Mouse (Mus musculus) stomach, postnatal 0 days (tissue): ENCODE measurements around the gene Babam2. TPM values are rescaled to one million over a fixed set of nuclear protein-coding genes. Genes with fewer than 3 reads are reported as not detected.

Experiments
- ATAC-seq: fragments of 200-750 bp; cut with Nextera tagmentation; 2 replicates; pipeline ENCODE4 v1.8.0; 2017; ENCODE audit not compliant: low FRiP score, low TSS enrichment
- DNase-seq: peaks from one replicate; pipeline ENCODE4 v3.0.0-alpha.2; 2016; ENCODE audit warnings: low spot score
- H3K27ac ChIP-seq: fragments of 300-500 bp; sonication (generic); replicated peaks from 2 replicates; pipeline ENCODE4 v1.5.1; 2014; ENCODE audit warnings: mild to moderate bottlenecking, control low read depth
- H3K27me3 ChIP-seq: fragments of 300-500 bp; sonication (generic); 2 replicates; pipeline ENCODE4 v1.6.1; 2014; ENCODE audit warnings: low read length; ENCODE audit not compliant: control insufficient read depth, insufficient read depth
- H3K36me3 ChIP-seq: fragments of 300-500 bp; sonication (generic); 2 replicates; pipeline ENCODE4 v1.6.1; 2014; ENCODE audit warnings: low read length, mixed read lengths; ENCODE audit not compliant: control insufficient read depth, insufficient read depth
- H3K4me1 ChIP-seq: fragments of 300-500 bp; sonication (generic); replicated peaks from 2 replicates; pipeline ENCODE4 v1.6.1; 2014; ENCODE audit warnings: antibody characterized with exemption; ENCODE audit not compliant: control insufficient read depth, insufficient read depth
- H3K4me2 ChIP-seq: fragments of 300-500 bp; sonication (generic); replicated peaks from 2 replicates; pipeline ENCODE4 v1.6.1; 2014; ENCODE audit warnings: low read depth, mild to moderate bottlenecking, control low read depth, moderate library complexity
- H3K4me3 ChIP-seq: fragments of 300-500 bp; sonication (generic); 2 replicates; pipeline ENCODE4 v1.5.1; 2014; ENCODE audit warnings: low read depth, low read length, control low read depth
- H3K9ac ChIP-seq: fragments of 300-500 bp; sonication (generic); 2 replicates; pipeline ENCODE4 v1.6.1; 2014; ENCODE audit warnings: mild to moderate bottlenecking, low read length, control low read depth, mixed read lengths
- H3K9me3 ChIP-seq: fragments of 300-500 bp; sonication (generic); 2 replicates; pipeline ENCODE4 v1.6.1; 2016; ENCODE audit warnings: low read length; ENCODE audit not compliant: control insufficient read depth
- CTCF ChIP-seq: IDR thresholded peaks from 2 replicates; pipeline ENCODE4 v1.5.1; 2016; ENCODE audit warnings: antibody characterized with exemption, low read depth, mild to moderate bottlenecking, moderate library complexity
- EP300 ChIP-seq: optimal IDR thresholded peaks from 2 replicates; pipeline ENCODE3; 2016; ENCODE audit warnings: antibody characterized with exemption
- WGBS: fragments of 180-500 bp; shearing (Covaris S2); extraction: QIAGEN DNeasy Blood & Tissue Kit; methylation state at CpG from one replicate; pipeline ENCODE4 v1.1.7; 2014; 5-methylcytosine and 5-hydroxymethylcytosine counted together
- polyA plus RNA-seq: library from polyadenylated mRNA; unstranded; fragments of >200 nt; fragmentation: Nextera tagmentation; extraction: Ambion mirVana; gene quantifications from 2 replicates; pipeline ENCODE4 v1.2.1, GENCODE M21; 2015

Gene Babam2
- polyA plus RNA-seq, 1 experiment from 2014 or later: 44.9 TPM

- Histone ChIP-seq H3K4me3 (no peak overlapping the region), H3K4me1 (no peaks in the 10 kb centered on the region), H3K9me3 (no peaks in the 10 kb centered on the region), H3K27ac (no peak overlapping the region), H3K4me2 (no peak overlapping the region), H3K27me3 (no peaks in the 10 kb centered on the region), H3K9ac (no peak overlapping the region), H3K36me3 (no peaks in the 10 kb centered on the region)
- ATAC-seq (no peak; the same call in 1 of the 2 replicates), DNase-seq (no peak)
- 24% methylated on average over 5 of the region's 5 CpGs for WGBS
- TF ChIP-seq CTCF (no peak), EP300 (no peak)
These were observed 27.5 kb upstream of the Babam2 start for GRCm38 (mm10) chr5:31669984-31670383.

DNA sequence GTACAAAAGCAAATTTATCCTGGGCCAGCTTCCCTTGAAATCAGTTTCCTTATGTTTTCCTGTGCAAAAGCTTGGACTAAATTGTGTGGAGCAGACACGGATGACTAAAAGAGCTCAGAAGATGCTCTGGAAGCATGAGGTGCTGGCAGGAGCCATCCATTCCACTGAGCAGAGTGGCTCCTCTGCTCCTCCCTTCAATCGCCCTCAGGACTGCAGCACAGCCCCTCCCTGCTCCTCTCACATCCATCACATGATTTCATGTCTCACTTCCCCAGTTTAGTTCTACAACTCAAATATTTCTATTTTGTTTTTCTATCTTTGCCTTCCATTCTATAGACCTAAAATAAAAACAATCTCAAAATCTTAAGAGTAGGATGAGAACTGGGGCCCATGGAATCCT, 26.3 kb upstream of the Babam2 start:
- H3K4me2 ChIP-seq: no peak overlapping the region
- H3K4me1 ChIP-seq: no peaks in the 10 kb centered on the region
- H3K9me3 ChIP-seq: no peaks in the 10 kb centered on the region
- no peak overlapping the region for H3K9ac ChIP-seq
- no peak overlapping the region for H3K27ac ChIP-seq
- TF ChIP-seq CTCF (no peak), EP300 (no peak)
- no peaks in the 10 kb centered on the region for H3K36me3 ChIP-seq
- WGBS: 64% methylated on average over 2 of the region's 2 CpGs
- no peak overlapping the region for H3K4me3 ChIP-seq
- DNase-seq: no peak
- ATAC-seq: no peak
- no peaks in the 10 kb centered on the region for H3K27me3 ChIP-seq

DNA sequence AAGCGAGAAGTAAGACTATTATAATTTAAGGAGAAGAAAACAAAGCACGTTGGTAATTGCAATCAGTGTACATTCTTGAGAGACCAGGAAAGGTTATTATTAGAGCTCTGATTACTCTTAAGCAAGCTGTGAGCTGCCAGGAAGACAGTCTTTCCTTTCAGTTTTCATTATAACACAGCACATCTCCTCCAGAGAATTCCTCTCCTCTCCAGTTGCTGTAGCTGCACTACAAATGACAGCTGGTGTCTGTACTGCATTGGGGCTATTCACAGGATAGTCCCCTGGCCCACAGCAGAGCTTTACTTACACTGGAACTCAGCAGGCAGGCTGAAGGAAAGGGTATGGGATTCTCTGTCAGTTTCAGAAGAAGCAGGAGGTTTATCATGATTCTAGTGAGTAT, 24.1 kb upstream of the Babam2 start:
- Histone ChIP-seq H3K9me3 (no peaks in the 10 kb centered on the region), H3K4me2 (no peak overlapping the region), H3K9ac (no peak overlapping the region), H3K27me3 (no peaks in the 10 kb centered on the region), H3K27ac (no peak overlapping the region), H3K36me3 (no peaks in the 10 kb centered on the region), H3K4me1 (no peaks in the 10 kb centered on the region), H3K4me3 (no peak overlapping the region)
- no peak for DNase-seq
- no peak for ATAC-seq
- WGBS: 47% methylated on average over 2 of the region's 2 CpGs
- TF ChIP-seq CTCF: no peak
- TF ChIP-seq EP300: no peak

DNA sequence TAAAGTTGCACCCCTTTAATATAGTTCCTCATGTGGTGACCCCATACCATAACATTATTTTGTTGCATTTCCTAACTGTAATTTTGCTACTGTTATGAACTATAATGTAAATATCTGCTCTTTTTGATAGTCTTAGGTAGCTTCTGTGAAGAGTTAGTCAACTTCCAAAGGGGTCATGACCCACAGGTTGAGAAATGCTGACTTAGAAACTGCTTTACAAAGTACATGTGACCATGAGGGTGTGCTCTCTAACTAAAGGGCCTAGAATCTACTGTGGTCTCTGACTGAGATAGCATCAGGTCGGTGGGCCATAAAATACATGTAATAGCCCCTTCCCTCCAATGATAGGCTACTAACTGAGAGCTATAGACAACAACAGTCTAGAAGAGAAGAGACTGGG, 19.5 kb upstream of the Babam2 start:
- Histone ChIP-seq H3K4me2 (no peak overlapping the region), H3K36me3 (no peaks in the 10 kb centered on the region), H3K4me1 (no peaks in the 10 kb centered on the region), H3K4me3 (no peak overlapping the region), H3K9ac (no peak overlapping the region), H3K27me3 (no peaks in the 10 kb centered on the region), H3K27ac (no peak overlapping the region), H3K9me3 (no peaks in the 10 kb centered on the region)
- WGBS: 92% methylated on average over 1 of the region's 1 CpGs
- DNase-seq: no peak
- no peak for ATAC-seq
- TF ChIP-seq EP300: no peak
- TF ChIP-seq CTCF: no peak

GRCm38 (mm10) chr5:31680183-31680582, 17.3 kb upstream of the Babam2 start:
- no peaks in the 10 kb centered on the region for H3K27me3 ChIP-seq
- WGBS: 82% methylated on average over 4 of the region's 4 CpGs

DNA sequence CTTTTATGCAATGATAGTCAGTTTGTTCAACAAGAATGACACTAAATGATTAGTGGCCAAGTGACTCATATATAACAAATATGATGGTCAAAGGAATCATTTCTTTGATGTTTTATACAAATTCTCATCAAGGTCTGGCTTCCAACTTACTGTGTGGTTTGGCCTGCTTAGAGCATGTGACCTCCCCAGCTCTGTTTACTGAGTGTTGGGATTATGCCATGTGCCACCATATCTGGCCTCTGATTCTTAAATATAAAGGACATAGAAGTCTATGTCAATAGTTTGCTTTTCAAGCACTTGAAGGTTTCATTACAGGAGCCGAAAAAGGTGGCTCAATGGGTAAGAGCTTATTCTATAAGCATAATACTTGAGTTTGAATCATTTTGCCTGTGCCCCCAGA, 15.2 kb upstream of the Babam2 start:
- Histone ChIP-seq H3K4me2 (no peak overlapping the region), H3K36me3 (no peaks in the 10 kb centered on the region), H3K4me3 (no peak overlapping the region), H3K27me3 (no peaks in the 10 kb centered on the region), H3K9ac (no peak overlapping the region), H3K27ac (no peak overlapping the region), H3K4me1 (no peaks in the 10 kb centered on the region), H3K9me3 (no peaks in the 10 kb centered on the region)
- 71% methylated on average over 1 of the region's 1 CpGs for WGBS
- no peak for ATAC-seq
- DNase-seq: no peak
- no peak for TF ChIP-seq CTCF
- no peak for TF ChIP-seq EP300

More at GRCm38 (mm10) chr5:31680183-31680582, 17.3 kb upstream of the Babam2 start:
- TF ChIP-seq EP300: no peak
- TF ChIP-seq CTCF: no peak
- Histone ChIP-seq H3K27ac (no peak overlapping the region), H3K4me2 (no peak overlapping the region), H3K9ac (no peak overlapping the region), H3K9me3 (no peaks in the 10 kb centered on the region), H3K4me1 (no peaks in the 10 kb centered on the region), H3K36me3 (no peaks in the 10 kb centered on the region), H3K4me3 (no peak overlapping the region)
- ATAC-seq (no peak), DNase-seq (no peak)
